11 mouse cellular contexts compared by ENCODE assay signal in the genomic region with DNA sequence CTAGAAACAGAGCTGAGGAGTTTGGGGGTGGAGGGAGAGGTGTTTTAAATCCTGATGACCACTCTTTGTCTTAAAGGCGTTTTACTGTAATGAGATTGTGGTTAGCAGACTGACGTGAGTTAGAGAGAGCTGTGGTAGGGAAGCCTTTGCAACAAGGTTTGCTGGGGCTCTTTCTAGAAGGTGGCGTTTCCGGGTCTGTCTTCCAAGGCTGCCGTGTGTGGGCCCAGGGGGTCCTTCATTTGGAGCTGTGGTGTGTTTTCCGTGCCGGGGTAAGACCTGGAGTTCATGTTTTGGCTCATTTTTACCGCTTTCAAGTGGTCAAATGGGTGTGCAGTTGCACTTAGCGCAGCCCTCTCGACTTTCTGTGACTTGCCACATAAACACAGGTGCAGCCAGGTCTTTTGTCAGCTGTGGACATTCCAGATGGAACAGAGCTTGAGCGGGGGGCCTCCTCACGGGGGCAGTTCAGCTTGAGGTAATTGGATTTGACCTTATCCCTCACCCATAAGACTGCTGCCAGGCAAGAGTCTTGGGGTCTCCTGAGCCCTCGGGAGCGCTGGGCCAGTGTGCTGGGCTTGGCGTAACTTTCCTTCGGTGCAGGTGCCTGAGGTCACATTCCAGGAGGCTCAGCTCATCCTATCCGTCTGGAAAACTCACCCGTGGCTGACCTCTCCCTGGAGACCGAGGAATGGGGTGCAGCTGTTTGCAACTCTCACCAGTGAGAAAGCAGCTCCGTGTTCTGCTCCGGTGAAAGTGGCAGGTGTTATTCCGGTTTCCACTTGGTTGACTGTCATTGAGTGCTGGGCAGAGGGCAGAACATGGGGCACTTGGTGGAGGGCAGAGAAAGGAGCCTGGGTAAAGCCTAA.
A peak's percentile ranks its signal among the peaks of the same experiment; 100 is the strongest.
DNase-seq lines count a peak whose midpoint lies in the region; ATAC-seq and TF ChIP-seq lines count a peak whose summit lies in the region.
"Had no signal": no experiment of that assay in that cellular context is flagged by ENCODE, and none has a peak within 500 bp of the region (broad histone marks: within the 10 kb centered on the region; RNA-seq: fewer than 3 reads in every experiment).

No protein-coding gene starts in this region.

- no peaks in the 10 kb centered on the region for H3K27me3 ChIP-seq in hindbrain, embryonic 11.5 days (ENCODE audit: control insufficient read depth, insufficient read depth, low read length)
- no peaks in the 10 kb centered on the region for H3K27me3 ChIP-seq in hindbrain, embryonic 16.5 days (replicated peaks; ENCODE audit: control insufficient read depth, insufficient read depth, low read length)
- H3K27me3 ChIP-seq in kidney, postnatal 0 days (ENCODE audit: insufficient read depth, low read length): no peaks in the 10 kb centered on the region
- H3K27me3 ChIP-seq in midbrain, postnatal 0 days (ENCODE audit: insufficient read depth, low read length): no peaks in the 10 kb centered on the region
- H3K27me3 ChIP-seq: midbrain, embryonic 12.5 days had no signal

- no peak overlapping the region for H3K4me2 ChIP-seq in hindbrain, embryonic 11.5 days (replicated peaks; ENCODE audit: low read depth, low read length)
- H3K4me2 ChIP-seq in hindbrain, embryonic 16.5 days (ENCODE audit: low read length): no peak overlapping the region
- peak overlapping the region; percentile 10 for H3K4me2 ChIP-seq in kidney, postnatal 0 days (ENCODE audit: low read length)
- no peak overlapping the region for H3K4me2 ChIP-seq in midbrain, postnatal 0 days (ENCODE audit: low read depth, low read length, poor library complexity, severe bottlenecking)
- H3K4me2 ChIP-seq: midbrain, embryonic 12.5 days had no signal

- no peak for ATAC-seq in hindbrain, embryonic 11.5 days (ENCODE audit: low FRiP score)
- ATAC-seq in hindbrain, embryonic 16.5 days: no peak
- ATAC-seq in kidney, postnatal 0 days (replicated peaks; ENCODE audit: low FRiP score, low read depth): peak; percentile 89
- ATAC-seq in midbrain, postnatal 0 days (ENCODE audit: low FRiP score): no peak

- no peak overlapping the region for H3K27ac ChIP-seq in hindbrain, embryonic 11.5 days (ENCODE audit: low read depth, low read length)
- no peak overlapping the region for H3K27ac ChIP-seq in hindbrain, embryonic 16.5 days (ENCODE audit: low read depth, low read length)
- H3K27ac ChIP-seq in kidney, postnatal 0 days: peak overlapping the region; percentile 77
- H3K27ac ChIP-seq in midbrain, postnatal 0 days (ENCODE audit: low read depth, low read length): no peak overlapping the region
- H3K27ac ChIP-seq: midbrain, embryonic 12.5 days had no signal

- H3K4me1 ChIP-seq in hindbrain, embryonic 11.5 days (replicated peaks; ENCODE audit: control insufficient read depth, insufficient read depth, low read length): no peaks in the 10 kb centered on the region
- no peaks in the 10 kb centered on the region for H3K4me1 ChIP-seq in hindbrain, embryonic 16.5 days (ENCODE audit: control insufficient read depth, insufficient read depth, low read depth, low read length)
- H3K4me1 ChIP-seq in kidney, postnatal 0 days (replicated peaks; ENCODE audit: insufficient read depth, low read length): peaks cover 9% of the 10 kb centered on the region; the same call in 1 of the 2 replicates
- H3K4me1 ChIP-seq in midbrain, postnatal 0 days (ENCODE audit: insufficient read depth, low read length): no peaks in the 10 kb centered on the region

- 57% methylated on average over 22 of the region's 22 CpGs for WGBS in hindbrain, embryonic 11.5 days
- 54% methylated on average over 22 of the region's 22 CpGs for WGBS in hindbrain, embryonic 16.5 days
- WGBS in kidney, postnatal 0 days: 28% methylated on average over 22 of the region's 22 CpGs
- WGBS in midbrain, postnatal 0 days: 63% methylated on average over 22 of the region's 22 CpGs

- no peak overlapping the region for H3K9ac ChIP-seq in hindbrain, embryonic 11.5 days (ENCODE audit: low read depth, low read length)
- no peak overlapping the region for H3K9ac ChIP-seq in hindbrain, embryonic 16.5 days (ENCODE audit: low read depth, low read length)
- H3K9ac ChIP-seq in kidney, postnatal 0 days (ENCODE audit: low read depth, low read length): no peak overlapping the region
- H3K9ac ChIP-seq in midbrain, postnatal 0 days (replicated peaks; ENCODE audit: low read length, poor library complexity, severe bottlenecking): no peak overlapping the region
- H3K9ac ChIP-seq: midbrain, embryonic 12.5 days had no signal

- peak; percentile 11 for DNase-seq in hindbrain, embryonic 11.5 days (ENCODE audit: low spot score)
- peak; percentile 7 for DNase-seq in ZHBTc4 (ENCODE audit: low read depth, low spot score)
- DNase-seq in kidney, postnatal 0 days (ENCODE audit: low spot score): peak; percentile 81
- peak; percentile 19 to 50 for DNase-seq in thymus, adult 18-20 months
- DNase-seq in midbrain, postnatal 0 days (ENCODE audit: low spot score): no peak
- DNase-seq in adrenal gland, postnatal 36 days: no peak
- DNase-seq in right cerebral cortex, adult 2 months (ENCODE audit: low spot score in 2 of 2): no peak
- DNase-seq: heart, postnatal 36 days had no signal

- no peaks in the 10 kb centered on the region for H3K36me3 ChIP-seq in hindbrain, embryonic 11.5 days (ENCODE audit: control insufficient read depth, insufficient read depth, low read length)
- H3K36me3 ChIP-seq in hindbrain, embryonic 16.5 days (ENCODE audit: control insufficient read depth, insufficient read depth, low read length): no peaks in the 10 kb centered on the region
- H3K36me3 ChIP-seq in kidney, postnatal 0 days (ENCODE audit: insufficient read depth, low read length): no peaks in the 10 kb centered on the region
- no peaks in the 10 kb centered on the region for H3K36me3 ChIP-seq in midbrain, postnatal 0 days (ENCODE audit: insufficient read depth, low read length)
- H3K36me3 ChIP-seq: midbrain, embryonic 12.5 days had no signal

- TF ChIP-seq CTCF in kidney, postnatal 0 days (IDR thresholded peaks at IDR 0.05; ENCODE audit: low read depth): no peak
- TF ChIP-seq CTCF in midbrain, postnatal 0 days (IDR thresholded peaks at IDR 0.05): no peak

- no peak overlapping the region for H3K4me3 ChIP-seq in hindbrain, embryonic 11.5 days (ENCODE audit: low read depth, low read length)
- H3K4me3 ChIP-seq in hindbrain, embryonic 16.5 days (ENCODE audit: low read length): no peak overlapping the region
- no peak overlapping the region for H3K4me3 ChIP-seq in kidney, postnatal 0 days (replicated peaks; ENCODE audit: low read depth, low read length)
- H3K4me3 ChIP-seq in midbrain, postnatal 0 days (ENCODE audit: low read depth, low read length): no peak overlapping the region
- H3K4me3 ChIP-seq: erythroblast, embryonic 14.5 days; midbrain, embryonic 12.5 days had no signal

- H3K9me3 ChIP-seq in hindbrain, embryonic 11.5 days (ENCODE audit: control insufficient read depth, low read length): no peaks in the 10 kb centered on the region
- no peaks in the 10 kb centered on the region for H3K9me3 ChIP-seq in hindbrain, embryonic 16.5 days (ENCODE audit: control insufficient read depth, low read length)
- H3K9me3 ChIP-seq in kidney, postnatal 0 days (replicated peaks; ENCODE audit: low read length): no peaks in the 10 kb centered on the region
- no peaks in the 10 kb centered on the region for H3K9me3 ChIP-seq in midbrain, postnatal 0 days (ENCODE audit: low read length)
- H3K9me3 ChIP-seq: midbrain, embryonic 12.5 days had no signal

Comparison
In these comparisons a context has a peak if more than half of its experiments do, and no peak if none do; other contexts are left out.
1. DNase-seq: peak in hindbrain, embryonic 11.5 days (single experiment), ZHBTc4 (single experiment), kidney, postnatal 0 days (single experiment) and thymus, adult 18-20 months (2 of 2); none in midbrain, postnatal 0 days (single experiment), adrenal gland, postnatal 36 days (0 of 2) and right cerebral cortex, adult 2 months (0 of 2).